Mouse (Mus musculus) heart, postnatal 36 days (tissue): ENCODE measurements at regions not wholly inside any gene's neighbourhood (a gene's known extent, or its start where the extent isn't known, plus 50 kb on each side); places are given as distances from the start of the nearest gene placed in this dataset.

ENCODE experiments used
- DNase-seq, 2 experiments: peaks; one replicate each; pipeline ENCODE4 v3.0.0; 2021 to 2022
- intact Hi-C: fragments of 180-260 bp; cut with DNase I; formaldehyde crosslinking; loops from one replicate; pipeline ENCODE4 v1.15.1; 2025

- DNase-seq: no peak
- intact Hi-C loops: no loop called here
These were observed 216.4 kb upstream of the F930015N05Rik start for GRCm38 (mm10) chr11:64652811-64653210.

GRCm38 (mm10) chr11:64655162-64655561, 218.7 kb upstream of the F930015N05Rik start:
- no peak for DNase-seq
- intact Hi-C loops: no loop called here

- DNase-seq: no peak
- intact Hi-C loops: no loop called here
These were observed 226.7 kb upstream of the F930015N05Rik start for GRCm38 (mm10) chr11:64663166-64663565.

GRCm38 (mm10) chr11:64667010-64667409, 230.6 kb upstream of the F930015N05Rik start:
- DNase-seq: no peak
- intact Hi-C loops: no loop called here

- intact Hi-C loops: no loop called here
- no peak for DNase-seq
These were observed 231.1 kb upstream of the F930015N05Rik start for GRCm38 (mm10) chr11:64667521-64667920.

- intact Hi-C loops: no loop called here
- DNase-seq: no peak
These were observed 235.4 kb upstream of the F930015N05Rik start for GRCm38 (mm10) chr11:64671898-64672297.

- DNase-seq: no peak
- intact Hi-C loops: no loop called here
These were observed 237.1 kb upstream of the F930015N05Rik start for GRCm38 (mm10) chr11:64673546-64673945.

- intact Hi-C loops: no loop called here
- DNase-seq: no peak
These were observed 267.3 kb upstream of the F930015N05Rik start for GRCm38 (mm10) chr11:64703776-64704175.

- no peak for DNase-seq
- intact Hi-C loops: no loop called here
These were observed 267.0 kb upstream of the Elac2 start for GRCm38 (mm10) chr11:64711801-64712200.

- intact Hi-C loops: loop anchor here (5.0 kb wide), 1 partner anchor 1308 kb away; no protein-coding TSS in a partner anchor
- DNase-seq: no peak
These were observed 263.7 kb upstream of the Elac2 start for GRCm38 (mm10) chr11:64715182-64715581.

- intact Hi-C loops: loop anchor here (2.0 to 5.0 kb wide), 3 partner anchors 278 to 1311 kb away; no protein-coding TSS in a partner anchor
- DNase-seq: peak; percentile 81 to 85
These were observed 260.3 kb upstream of the Elac2 start for GRCm38 (mm10) chr11:64718316-64719085.

GRCm38 (mm10) chr11:64726249-64726648, 252.6 kb upstream of the Elac2 start:
- intact Hi-C loops: no loop called here
- no peak for DNase-seq

- no peak for DNase-seq
- intact Hi-C loops: no loop called here
These were observed 250.9 kb upstream of the Elac2 start for GRCm38 (mm10) chr11:64727841-64728421.

- DNase-seq: no peak
- intact Hi-C loops: no loop called here
These were observed 239.9 kb upstream of the Elac2 start for GRCm38 (mm10) chr11:64738948-64739347.

- intact Hi-C loops: no loop called here
- no peak for DNase-seq
These were observed 235.1 kb upstream of the Elac2 start for GRCm38 (mm10) chr11:64743753-64744152.

- DNase-seq: no peak
- intact Hi-C loops: no loop called here
These were observed 232.7 kb upstream of the Elac2 start for GRCm38 (mm10) chr11:64746146-64746545.

- intact Hi-C loops: no loop called here
- no peak for DNase-seq
These were observed 228.9 kb upstream of the Elac2 start for GRCm38 (mm10) chr11:64749976-64750375.

GRCm38 (mm10) chr11:64752299-64752698, 226.5 kb upstream of the Elac2 start:
- intact Hi-C loops: no loop called here

GRCm38 (mm10) chr11:64752816-64753215, 226.0 kb upstream of the Elac2 start:
- intact Hi-C loops: no loop called here
- DNase-seq: no peak

More at GRCm38 (mm10) chr11:64752299-64752698, 226.5 kb upstream of the Elac2 start:
- DNase-seq: no peak

- intact Hi-C loops: no loop called here
These were observed 224.8 kb upstream of the Elac2 start for GRCm38 (mm10) chr11:64754076-64754475.

GRCm38 (mm10) chr11:64755563-64755962, 223.3 kb upstream of the Elac2 start:
- intact Hi-C loops: no loop called here
- DNase-seq: no peak

More at GRCm38 (mm10) chr11:64754076-64754475, 224.8 kb upstream of the Elac2 start:
- no peak for DNase-seq

GRCm38 (mm10) chr11:64760626-64761025, 218.2 kb upstream of the Elac2 start:
- DNase-seq: no peak
- intact Hi-C loops: no loop called here
